Comparison of ENCODE assay signal across 7 mouse cellular contexts in genomic region chr14:84447661-84448380, GRCm38 (mm10). TPM values are rescaled to one million over a fixed set of nuclear protein-coding genes. Genes with fewer than 3 reads are reported as not detected.
DNase-seq lines count a peak whose midpoint lies in the region; ATAC-seq lines count a peak whose summit lies in the region.

No protein-coding gene starts in this region.

- peaks cover 32% of the 10 kb centered on the region for H3K4me1 ChIP-seq in intestine, embryonic 16.5 days (ENCODE audit: control insufficient read depth, insufficient read depth, low read length)

- ATAC-seq in intestine, embryonic 16.5 days, result no peak
- 0 out of 2 replicates have a peak, but pooled peaks have one; percentile 13 for ATAC-seq in monocyte, adult 5-6 weeks (replicated peaks; ENCODE audit: insufficient number of reproducible peaks, low FRiP score, low TSS enrichment, poor library complexity, severe bottlenecking)

- H3K9me3 ChIP-seq in intestine, embryonic 16.5 days (ENCODE audit: control insufficient read depth, low read length), result no peaks in the 10 kb centered on the region

- H3K4me2 ChIP-seq in intestine, embryonic 16.5 days (ENCODE audit: low read depth, low read length), result peak overlapping the region; percentile 69

- peak overlapping the region; percentile 27; the same call in 1 of the 2 replicates for H3K9ac ChIP-seq in intestine, embryonic 16.5 days (ENCODE audit: low read depth, low read length)

- peaks cover 35% of the 10 kb centered on the region for H3K27me3 ChIP-seq in intestine, embryonic 16.5 days (replicated peaks; ENCODE audit: control insufficient read depth, insufficient read depth, low read length)

- intact Hi-C loops in left cerebral cortex, postnatal 4 days (cut with DNase I), result loop anchor here (5.0 kb wide), 1 partner anchor 1454 kb away; no protein-coding TSS in a partner anchor

- WGBS in intestine, embryonic 16.5 days, result 5% methylated on average over 45 of the region's 45 CpGs

- DNase-seq in ES-CJ7 (ENCODE audit: low read depth, low spot score) (peak; percentile 68), ZHBTc4 (ENCODE audit: low read depth, low spot score) (peak; percentile 40)
- peak; percentile 8 for DNase-seq in forelimb bud, embryonic 11.5 days (ENCODE audit: low read depth, low spot score)
- peak; percentile 30 for DNase-seq in left cerebral cortex, postnatal 4 days
- DNase-seq in yolk sac, embryonic 10.5 days (ENCODE audit: low spot score), result no peak

- H3K27ac ChIP-seq in intestine, embryonic 16.5 days (ENCODE audit: low read length), result no peak overlapping the region

- no peaks in the 10 kb centered on the region for H3K36me3 ChIP-seq in intestine, embryonic 16.5 days (ENCODE audit: control insufficient read depth, insufficient read depth, low read length)

- peak overlapping the region; percentile 59 for H3K4me3 ChIP-seq in intestine, embryonic 16.5 days (ENCODE audit: low read length)

RNA-seq across cellular contexts. Expression of gene Pcdh17, which starts 4.5 kb away (rescaled TPM):
- 4.1 TPM in 2 replicates for polyA plus RNA-seq in intestine, embryonic 16.5 days (2015; fragmentation: Nextera tagmentation; extraction: Ambion mirVana)
- 10 to 100 TPM; 57.5 to 61.8 TPM for total RNA-seq in left cerebral cortex, postnatal 4 days (2021)
- under 0.01 TPM in 1 of 3 replicates, not detected in the others for total RNA-seq in monocyte, adult 5-6 weeks (2017)

Comparison
In these comparisons a context has a peak if more than half of its experiments do, and no peak if none do; other contexts are left out.
1. RNA of gene Pcdh17, which starts 4.5 kb away (total RNA-seq): 57.5 to 61.8 TPM in left cerebral cortex, postnatal 4 days; under 0.01 TPM in monocyte, adult 5-6 weeks; every median in the first group is over 10 times any median in the second.